Mouse (Mus musculus) megakaryocyte, embryonic 14.5 days (primary cell): Measurements from ENCODE around the gene Lyst.

Experiments
- FLI1 ChIP-seq: IDR thresholded peaks from 2 replicates; pipeline ENCODE4 v1.6.1; 2012; ENCODE audit warnings: low read length, inconsistent platforms, mixed read lengths
- GATA1 ChIP-seq: IDR thresholded peaks from 3 replicates; pipeline ENCODE4 v1.6.1; 2012; ENCODE audit warnings: mixed read lengths, low read length, inconsistent platforms, borderline replicate concordance

- TF ChIP-seq GATA1 = no peak
- no peak for TF ChIP-seq FLI1
Observed at GRCm38 (mm10) chr13:13778837-13779458, 188.8 kb downstream of the Lyst start.
